Mouse (Mus musculus) ES-Bruce4 (cell line): ENCODE data around the gene Sez6l2.

Source experiments
- CTCF ChIP-seq: IDR thresholded peaks from one replicate; pipeline ENCODE4 v1.8.1; 2011; ENCODE audit warnings: low read depth, low read length
- EP300 ChIP-seq: IDR thresholded peaks from 2 replicates; pipeline ENCODE4 v1.6.1; 2011; ENCODE audit warnings: low read depth, low read length; ENCODE audit not compliant: insufficient read depth
- POLR2A ChIP-seq: IDR thresholded peaks from one replicate; pipeline ENCODE4 v1.8.1; 2011; ENCODE audit warnings: low read length; ENCODE audit not compliant: insufficient read depth

DNA sequence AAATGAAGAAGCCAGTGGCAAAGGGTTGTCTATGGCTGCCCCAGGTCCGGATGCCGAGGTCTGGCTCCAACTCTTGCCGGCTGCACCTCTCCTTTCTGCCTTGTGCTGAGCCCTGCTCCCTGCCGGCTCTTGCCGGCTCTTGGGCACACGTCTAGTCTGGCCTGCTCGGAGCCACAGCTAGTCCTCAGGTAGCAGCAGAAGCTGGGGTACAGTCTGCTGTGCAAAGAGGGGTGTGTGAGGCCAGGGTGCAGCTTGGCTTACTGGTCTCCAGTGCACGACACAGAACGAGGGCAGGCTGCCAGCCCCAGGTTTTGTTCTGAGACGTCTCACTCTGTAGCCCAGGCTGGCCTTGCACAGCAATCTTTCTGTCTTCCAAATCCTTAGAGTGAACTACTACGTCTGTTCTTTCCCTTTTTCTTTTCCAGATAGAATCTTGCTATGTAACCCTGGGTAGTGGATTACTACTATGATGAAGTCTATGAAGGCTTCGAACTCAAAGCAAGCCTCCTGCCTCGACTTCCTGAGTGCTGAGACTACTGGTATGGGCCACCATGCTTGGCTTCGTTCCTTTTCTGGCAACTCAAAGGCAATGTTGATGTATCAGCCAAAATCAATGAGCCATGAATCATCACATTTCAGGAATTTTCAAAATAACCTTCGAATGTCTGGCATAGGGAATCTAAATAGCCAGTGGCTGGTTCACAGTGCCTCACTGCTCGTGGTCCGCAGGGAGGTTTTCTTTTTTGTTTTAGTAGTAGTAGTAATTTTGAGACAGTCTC lies 59.1 kb downstream of the Sez6l2 start:
- TF ChIP-seq CTCF (no peak), POLR2A (no peak), EP300 (no peak)
